Mouse (Mus musculus) liver, embryonic 12.5 days (tissue): ENCODE data around the gene Styx. TPM values are rescaled to one million over a fixed set of nuclear protein-coding genes. Genes with fewer than 3 reads are reported as not detected.

ENCODE experiments used
- ATAC-seq: fragments of 200-750 bp; cut with Nextera tagmentation; 2 replicates; pipeline ENCODE4 v1.8.0; 2017; ENCODE audit warnings: moderate number of reproducible peaks, mild to moderate bottlenecking, moderate library complexity
- H3K27ac ChIP-seq: fragments of 300-500 bp; sonication (generic); 2 replicates; pipeline ENCODE4 v1.5.1; 2016; ENCODE audit warnings: mild to moderate bottlenecking
- H3K27me3 ChIP-seq: fragments of 300-500 bp; sonication (generic); replicated peaks from 2 replicates; pipeline ENCODE4 v1.6.1; 2016; ENCODE audit warnings: mild to moderate bottlenecking, moderate library complexity
- H3K36me3 ChIP-seq: fragments of 300-500 bp; sonication (generic); 2 replicates; pipeline ENCODE4 v1.6.1; 2016; ENCODE audit warnings: mild to moderate bottlenecking, moderate library complexity
- H3K4me1 ChIP-seq: fragments of 300-500 bp; sonication (generic); 2 replicates; pipeline ENCODE4 v1.6.1; 2016
- H3K4me2 ChIP-seq: fragments of 300-500 bp; sonication (generic); 2 replicates; pipeline ENCODE4 v1.6.1; 2016; ENCODE audit warnings: mild to moderate bottlenecking, moderate library complexity
- H3K4me3 ChIP-seq: fragments of 300-500 bp; sonication (generic); 2 replicates; pipeline ENCODE4 v1.5.1; 2016; ENCODE audit warnings: mild to moderate bottlenecking, moderate library complexity
- H3K9ac ChIP-seq: fragments of 300-500 bp; sonication (generic); 2 replicates; pipeline ENCODE4 v1.6.1; 2016; ENCODE audit warnings: mild to moderate bottlenecking, moderate library complexity
- H3K9me3 ChIP-seq: fragments of 300-500 bp; sonication (generic); replicated peaks from 2 replicates; pipeline ENCODE4 v1.6.1; 2016; ENCODE audit warnings: mild to moderate bottlenecking, moderate library complexity
- WGBS: fragments of 180-500 bp; shearing (Covaris S2); methylation state at CpG from one replicate; pipeline ENCODE4 v1.1.7; 2016; ENCODE audit not compliant: insufficient replicate concordance; 5-methylcytosine and 5-hydroxymethylcytosine counted together
- polyA plus RNA-seq: library from polyadenylated mRNA; unstranded; fragments of >200 nt; fragmentation: Nextera tagmentation; extraction: Ambion mirVana; gene quantifications from 2 replicates; pipeline ENCODE4 v1.2.1, GENCODE M21; 2016

Styx gene
- 30.0 and 30.3 TPM in 2 replicates for polyA plus RNA-seq

DNA sequence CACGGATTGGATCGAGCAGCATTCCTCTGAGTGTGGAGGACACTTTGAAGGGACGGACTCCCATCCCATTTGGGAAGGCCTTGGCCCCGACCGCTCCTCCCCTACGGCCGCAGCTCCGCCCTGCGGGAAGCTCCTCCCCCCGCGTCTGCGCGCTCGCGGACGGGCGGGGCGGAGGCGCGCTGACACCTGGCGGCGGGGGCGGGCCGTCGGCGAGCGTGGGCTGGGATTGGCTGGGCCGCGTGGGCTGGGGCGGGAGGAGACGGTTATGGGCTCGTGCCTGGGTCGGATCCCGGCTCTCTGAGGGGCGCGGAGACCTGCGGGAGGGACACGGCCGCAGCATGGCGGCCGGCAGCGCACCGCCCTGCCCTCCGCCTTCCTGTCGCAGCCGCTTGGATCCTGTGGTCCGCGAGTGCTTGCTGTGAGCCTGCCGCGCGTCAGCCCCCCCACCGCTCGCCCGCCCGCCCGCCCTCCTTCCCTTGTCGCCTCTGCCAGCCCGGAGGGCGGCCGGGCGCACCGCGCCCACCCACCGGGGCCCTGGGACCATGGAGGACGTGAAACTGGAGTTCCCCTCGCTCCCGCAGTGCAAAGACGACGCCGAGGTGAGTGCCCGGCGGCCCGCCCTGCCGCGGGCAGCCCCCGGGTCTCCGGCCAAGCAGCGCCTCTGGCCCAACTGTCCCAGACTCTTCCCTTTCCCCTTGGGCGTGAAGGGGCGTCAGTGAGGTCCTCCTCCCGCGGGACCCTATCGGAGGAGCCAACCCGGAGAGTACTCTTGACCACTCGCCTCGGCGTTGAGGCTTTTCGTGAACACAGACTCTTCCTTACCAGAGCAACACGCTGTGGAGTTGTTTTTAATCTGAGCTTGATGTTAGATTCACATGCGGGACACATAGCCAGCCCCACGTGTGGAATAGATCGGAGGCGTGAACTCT lies at the start of gene Styx:
Gene Styx (plus strand): TSS at position 163 of the 929 bp plus-strand sequence.
- no peaks in the 10 kb centered on the region for H3K9me3 ChIP-seq
- H3K4me1 ChIP-seq: peaks cover 15% of the 10 kb centered on the region
- peak within 1 kb of the TSS; percentile 86 for H3K4me3 ChIP-seq
- peak within 1 kb of the TSS; percentile 89 for H3K4me2 ChIP-seq
- H3K27ac ChIP-seq: peak within 1 kb of the TSS; percentile 78
- peak; percentile 98 for ATAC-seq
- under 1% methylated on average over 50 of the region's 93 CpGs for WGBS
- no peaks in the 10 kb centered on the region for H3K27me3 ChIP-seq
- peaks cover 33% of the 10 kb centered on the region for H3K36me3 ChIP-seq
- H3K9ac ChIP-seq: peak within 1 kb of the TSS; percentile 93

GRCm38 (mm10) chr14:45303939-45304338 lies 47.0 kb upstream of the Styx start:
- H3K4me3 ChIP-seq: no peak overlapping the region
- H3K27me3 ChIP-seq: no peaks in the 10 kb centered on the region
- H3K27ac ChIP-seq: no peak overlapping the region
- ATAC-seq: no peak
- no peaks in the 10 kb centered on the region for H3K9me3 ChIP-seq
- no peak overlapping the region for H3K9ac ChIP-seq
- WGBS: 64% methylated on average over 4 of the region's 4 CpGs
- H3K4me1 ChIP-seq: peaks cover 9% of the 10 kb centered on the region
- peaks cover 73% of the 10 kb centered on the region for H3K36me3 ChIP-seq
- no peak overlapping the region for H3K4me2 ChIP-seq

GRCm38 (mm10) chr14:45304389-45304788 lies 46.5 kb upstream of the Styx start:
- H3K4me1 ChIP-seq: peaks cover 9% of the 10 kb centered on the region
- no peaks in the 10 kb centered on the region for H3K27me3 ChIP-seq
- WGBS: 76% methylated on average over 4 of the region's 4 CpGs
- ATAC-seq: no peak
- H3K27ac ChIP-seq: no peak overlapping the region
- no peak overlapping the region for H3K4me2 ChIP-seq
- H3K4me3 ChIP-seq: no peak overlapping the region
- no peak overlapping the region for H3K9ac ChIP-seq
- H3K9me3 ChIP-seq: no peaks in the 10 kb centered on the region
- peaks cover 69% of the 10 kb centered on the region for H3K36me3 ChIP-seq

GRCm38 (mm10) chr14:45305852-45306251 lies 45.0 kb upstream of the Styx start:
- Histone ChIP-seq H3K36me3 (peaks cover 64% of the 10 kb centered on the region), H3K9me3 (no peaks in the 10 kb centered on the region), H3K4me3 (no peak overlapping the region), H3K27ac (no peak overlapping the region; the same call in 1 of the 2 replicates), H3K27me3 (no peaks in the 10 kb centered on the region), H3K9ac (no peak overlapping the region), H3K4me1 (peaks cover 9% of the 10 kb centered on the region), H3K4me2 (no peak overlapping the region)
- 82% methylated on average over 5 of the region's 5 CpGs for WGBS
- no peak for ATAC-seq

DNA sequence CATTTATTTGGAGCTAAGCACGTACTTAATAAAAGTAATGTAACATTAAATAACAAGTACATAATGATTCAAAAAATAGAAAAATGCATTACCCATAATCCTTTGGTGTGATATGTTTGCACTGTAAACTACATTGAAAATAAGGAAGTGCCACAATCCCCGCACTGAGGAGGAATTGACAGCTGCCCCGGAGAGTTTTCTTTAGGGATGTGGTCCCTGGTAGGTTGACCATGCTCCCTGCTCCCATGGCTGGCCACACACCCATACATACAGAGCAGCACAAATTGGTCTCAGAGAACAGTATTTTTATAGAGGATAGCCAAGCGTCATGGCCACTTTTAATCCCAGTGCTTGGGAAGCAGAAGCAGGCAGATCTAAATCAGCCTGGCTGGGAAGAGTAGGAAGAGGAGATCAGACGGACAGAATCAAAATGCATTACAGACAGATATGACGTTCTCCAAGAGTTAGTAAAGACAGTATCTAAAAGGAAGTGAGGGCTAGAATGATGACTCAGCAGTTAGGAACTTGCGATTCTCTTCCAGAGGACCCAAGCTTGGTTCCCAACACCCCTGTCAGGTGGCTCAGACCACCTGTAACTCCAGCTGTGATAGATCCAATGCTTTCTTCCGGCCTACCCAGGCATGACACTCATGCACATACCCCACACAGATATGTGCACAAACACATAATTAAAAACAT lies 43.1 kb upstream of the Styx start:
- Histone ChIP-seq H3K4me2 (no peak overlapping the region), H3K36me3 (peaks cover 46% of the 10 kb centered on the region), H3K27ac (no peak overlapping the region), H3K4me3 (no peak overlapping the region), H3K27me3 (no peaks in the 10 kb centered on the region), H3K9ac (no peak overlapping the region), H3K4me1 (peaks cover 11% of the 10 kb centered on the region), H3K9me3 (no peaks in the 10 kb centered on the region)
- 60% methylated on average over 8 of the region's 8 CpGs for WGBS
- ATAC-seq: peak; percentile 23

DNA sequence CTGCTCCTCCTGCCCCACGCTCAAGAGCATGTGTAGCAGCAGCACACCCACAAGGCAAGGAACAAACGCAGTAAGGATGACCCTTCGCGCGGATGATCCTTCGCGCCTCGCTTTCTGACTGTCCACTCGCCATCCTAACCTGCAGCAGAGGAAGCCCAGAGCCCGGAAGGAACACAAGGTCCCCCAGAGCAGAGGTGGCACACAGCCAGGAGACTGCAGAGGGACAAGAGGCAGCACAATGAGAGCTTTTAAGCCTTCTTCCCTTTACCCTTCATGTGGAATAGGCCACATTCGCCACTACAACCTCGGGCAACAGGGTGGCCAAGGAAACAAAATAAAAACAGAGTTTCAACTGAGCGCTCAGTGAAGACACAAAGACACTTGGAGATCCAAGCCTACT lies 41.2 kb upstream of the Styx start:
- H3K4me3 ChIP-seq: no peak overlapping the region
- WGBS: 86% methylated on average over 13 of the region's 13 CpGs
- ATAC-seq: no peak
- no peak overlapping the region for H3K27ac ChIP-seq
- H3K9ac ChIP-seq: no peak overlapping the region
- H3K4me1 ChIP-seq: peaks cover 26% of the 10 kb centered on the region
- H3K27me3 ChIP-seq: no peaks in the 10 kb centered on the region
- H3K4me2 ChIP-seq: no peak overlapping the region
- no peaks in the 10 kb centered on the region for H3K9me3 ChIP-seq
- peaks cover 36% of the 10 kb centered on the region for H3K36me3 ChIP-seq

GRCm38 (mm10) chr14:45310101-45310500 lies 40.8 kb upstream of the Styx start:
- 85% methylated on average over 14 of the region's 14 CpGs for WGBS
- Histone ChIP-seq H3K27ac (no peak overlapping the region), H3K9me3 (no peaks in the 10 kb centered on the region)

DNA sequence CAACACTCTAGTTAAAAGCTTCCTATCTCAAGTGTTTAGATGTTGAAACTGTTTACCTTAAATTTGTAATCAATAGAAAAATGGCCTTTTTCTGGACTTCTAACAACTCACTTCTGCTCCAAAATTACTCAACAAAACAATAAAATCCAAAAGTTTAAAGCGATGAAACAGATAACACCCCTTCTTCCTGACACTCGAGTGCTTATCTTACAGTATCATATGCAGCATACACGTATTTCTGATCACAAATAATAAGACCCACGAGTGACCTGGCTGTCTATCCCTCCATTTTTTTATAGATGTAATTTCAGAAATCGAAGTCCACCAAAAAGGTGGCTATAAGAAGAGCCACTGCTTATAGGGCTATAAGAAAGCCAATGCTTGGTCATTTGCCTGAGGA lies 34.0 kb upstream of the Styx start:
- peak overlapping the region; percentile 96 for H3K4me3 ChIP-seq
- no peaks in the 10 kb centered on the region for H3K9me3 ChIP-seq
- H3K36me3 ChIP-seq: peaks cover 5% of the 10 kb centered on the region; the same call in 1 of the 2 replicates
- peaks cover 74% of the 10 kb centered on the region for H3K4me1 ChIP-seq
- H3K4me2 ChIP-seq: peak overlapping the region; percentile 92
- H3K27ac ChIP-seq: peak overlapping the region; percentile 92; the same call in 1 of the 2 replicates
- 21% methylated on average over 5 of the region's 5 CpGs for WGBS
- H3K27me3 ChIP-seq: no peaks in the 10 kb centered on the region
- ATAC-seq: no peak
- peak overlapping the region; percentile 94 for H3K9ac ChIP-seq

More at GRCm38 (mm10) chr14:45310101-45310500, 40.8 kb upstream of the Styx start:
- Histone ChIP-seq H3K36me3 (peaks cover 31% of the 10 kb centered on the region), H3K9ac (no peak overlapping the region), H3K4me3 (no peak overlapping the region), H3K27me3 (no peaks in the 10 kb centered on the region), H3K4me1 (peaks cover 29% of the 10 kb centered on the region), H3K4me2 (no peak overlapping the region)
- no peak for ATAC-seq

DNA sequence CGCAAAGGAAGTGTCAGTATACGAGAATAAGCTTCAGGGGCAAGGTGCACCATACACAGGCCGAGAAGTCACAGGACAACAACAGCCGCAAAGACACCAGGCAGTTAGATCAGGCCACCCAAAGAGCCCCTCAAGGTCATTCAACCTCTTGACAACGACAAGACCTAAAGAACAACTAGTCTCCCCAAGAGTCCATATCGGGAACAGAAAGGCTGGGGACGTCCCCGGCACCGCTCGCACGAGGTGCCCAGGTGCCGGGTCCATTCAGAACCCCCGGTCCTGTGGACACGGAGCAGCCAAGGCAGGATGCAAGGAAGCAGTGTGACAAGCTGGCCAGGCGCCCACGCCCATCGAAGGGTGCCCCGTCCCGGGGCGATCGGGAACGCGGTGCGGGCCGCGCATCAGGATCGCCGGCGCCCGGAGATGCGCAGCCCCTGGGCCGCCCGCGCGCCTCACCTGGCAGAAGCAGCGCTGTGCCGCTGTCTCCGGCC lies 32.9 kb upstream of the Styx start:
- peaks cover 81% of the 10 kb centered on the region for H3K4me1 ChIP-seq
- no peaks in the 10 kb centered on the region for H3K27me3 ChIP-seq
- peaks cover 5% of the 10 kb centered on the region; the same call in 1 of the 2 replicates for H3K36me3 ChIP-seq
- peak overlapping the region; percentile 94 for H3K9ac ChIP-seq
- under 1% methylated on average over 38 of the region's 38 CpGs for WGBS
- H3K27ac ChIP-seq: peak overlapping the region; percentile 92
- H3K9me3 ChIP-seq: no peaks in the 10 kb centered on the region
- peak overlapping the region; percentile 96 for H3K4me3 ChIP-seq
- peak; percentile 58 for ATAC-seq
- peak overlapping the region; percentile 92 for H3K4me2 ChIP-seq

DNA sequence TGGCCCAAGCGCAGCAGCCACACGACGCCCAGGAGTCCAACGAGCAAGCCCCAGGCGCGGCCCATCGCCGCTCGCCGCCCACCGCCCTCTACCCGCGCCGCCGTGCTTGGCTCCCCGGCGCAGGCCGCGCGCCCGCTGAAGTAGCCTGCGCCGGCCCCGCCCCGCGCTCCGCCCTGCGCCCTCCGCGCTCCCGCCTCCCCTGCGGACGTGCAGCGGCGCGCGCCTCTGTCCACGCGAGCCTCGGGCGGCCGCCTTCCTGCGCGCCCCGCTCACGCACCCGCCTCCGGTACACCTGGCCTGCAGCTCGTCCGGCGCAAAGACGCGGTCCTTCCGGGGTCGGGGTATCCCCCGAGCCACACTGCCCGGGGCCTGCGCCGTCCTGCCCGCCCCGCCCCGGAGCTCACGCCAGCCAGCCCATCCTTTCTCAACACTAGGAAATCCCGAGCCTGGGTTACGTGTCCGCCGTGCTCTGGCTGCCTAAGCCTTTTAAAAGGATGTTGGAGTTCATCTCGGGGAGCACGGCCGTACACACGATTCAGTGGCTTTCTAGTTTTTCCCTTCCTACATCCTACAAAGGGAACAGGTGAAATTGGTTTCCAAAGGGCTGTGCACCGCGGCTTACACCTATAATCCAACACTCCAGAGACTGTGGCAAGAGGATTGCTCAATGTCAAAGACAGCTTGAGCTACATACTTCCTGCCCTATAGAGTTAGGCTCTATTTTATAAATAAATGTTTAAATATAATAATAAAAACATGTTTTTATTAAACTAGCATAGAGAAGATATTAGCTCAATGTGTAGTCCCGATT lies 32.3 kb upstream of the Styx start, which contains the start of gene Ero1l:
Gene Ero1l (minus strand): TSS at position 346 of the 811 bp plus-strand sequence.
- Histone ChIP-seq H3K27me3 (no peaks in the 10 kb centered on the region), H3K4me1 (peaks cover 83% of the 10 kb centered on the region), H3K4me3 (peak within 1 kb of the TSS; percentile 96), H3K36me3 (no peaks in the 10 kb centered on the region), H3K4me2 (peak within 1 kb of the TSS; percentile 92), H3K27ac (peak within 1 kb of the TSS; percentile 92), H3K9ac (peak within 1 kb of the TSS; percentile 94), H3K9me3 (no peaks in the 10 kb centered on the region)
- under 1% methylated on average over 73 of the region's 74 CpGs for WGBS
- peak; percentile 88 for ATAC-seq

DNA sequence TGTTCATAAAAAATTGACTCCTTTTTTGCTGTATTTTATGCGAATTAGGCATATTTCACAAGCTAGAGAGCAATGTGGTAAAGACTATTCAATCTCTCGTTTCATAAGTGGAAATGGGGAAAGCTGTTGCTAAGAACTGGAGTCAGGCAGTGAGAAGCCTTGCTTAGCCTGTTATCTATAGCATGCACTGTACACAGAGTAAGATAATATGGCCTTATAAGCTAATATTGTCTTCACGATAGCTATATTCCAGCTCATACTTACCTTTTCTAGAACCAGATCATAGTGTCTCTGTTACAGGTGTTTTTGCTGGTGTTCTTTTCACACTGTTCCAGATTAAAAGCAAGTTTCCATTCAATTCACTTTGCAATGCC lies 31.7 kb upstream of the Styx start:
- H3K27me3 ChIP-seq: no peaks in the 10 kb centered on the region
- no peaks in the 10 kb centered on the region for H3K36me3 ChIP-seq
- peak overlapping the region; percentile 3; the same call in 1 of the 2 replicates for H3K9ac ChIP-seq
- H3K4me3 ChIP-seq: peak overlapping the region; percentile 96
- no peaks in the 10 kb centered on the region for H3K9me3 ChIP-seq
- H3K4me1 ChIP-seq: peaks cover 78% of the 10 kb centered on the region
- ATAC-seq: peak; percentile 63
- H3K4me2 ChIP-seq: peak overlapping the region; percentile 92
- peak overlapping the region; percentile 92 for H3K27ac ChIP-seq
- WGBS: 20% methylated on average over 3 of the region's 3 CpGs
